Mouse (Mus musculus): ENCODE measurements around the gene Cd46. TPM values are rescaled to one million over a fixed set of nuclear protein-coding genes. Genes with fewer than 3 reads are reported as not detected.

The Cd46 gene
- 3.4 TPM for polyA plus RNA-seq (2014; fragmentation: Illumina TruSeq; extraction: RNeasy Lipid Tissue Mini Kit (QIAGEN cat#74804))

GRCm38 (mm10) chr1:195092220-195092720 is at the start of gene Cd46:
Gene Cd46, minus strand, starts transcription at chr1:195092249.

GRCm38 (mm10) chr1:195130953-195131674 is 39.1 kb upstream of the Cd46 start, which contains the start of gene Cr1l:
Gene Cr1l, minus strand, starts transcription at chr1:195131586.

Other genes starting within 250 kb of the Cd46 start
- 244 TPM for gene Cd34, start 153.4 kb downstream of the Cd46 start, polyA plus RNA-seq (2014; fragmentation: Illumina TruSeq; extraction: RNeasy Lipid Tissue Mini Kit (QIAGEN cat#74804))
- 197 TPM for gene Cr1l, start 39.3 kb upstream of the Cd46 start, polyA plus RNA-seq (2014; fragmentation: Illumina TruSeq; extraction: RNeasy Lipid Tissue Mini Kit (QIAGEN cat#74804))
- gene Cr2, start 84.5 kb upstream of the Cd46 start, polyA plus RNA-seq (2014; fragmentation: Illumina TruSeq; extraction: RNeasy Lipid Tissue Mini Kit (QIAGEN cat#74804)) = 0.68 TPM

All from ovary, adult 10 weeks (tissue).